Mouse (Mus musculus) mesoderm, embryonic 11.5 days (tissue): ENCODE data around the gene Sorbs1.

Experiments used
- DNase-seq: peaks from one replicate; pipeline ENCODE4 v3.0.0-alpha.2; 2012; ENCODE audit warnings: low read depth, low spot score

The Sorbs1 gene

GRCm38 (mm10) chr19:40376566-40377281 is 136.9 kb downstream of the Sorbs1 start:
- DNase-seq, result no peak

DNA sequence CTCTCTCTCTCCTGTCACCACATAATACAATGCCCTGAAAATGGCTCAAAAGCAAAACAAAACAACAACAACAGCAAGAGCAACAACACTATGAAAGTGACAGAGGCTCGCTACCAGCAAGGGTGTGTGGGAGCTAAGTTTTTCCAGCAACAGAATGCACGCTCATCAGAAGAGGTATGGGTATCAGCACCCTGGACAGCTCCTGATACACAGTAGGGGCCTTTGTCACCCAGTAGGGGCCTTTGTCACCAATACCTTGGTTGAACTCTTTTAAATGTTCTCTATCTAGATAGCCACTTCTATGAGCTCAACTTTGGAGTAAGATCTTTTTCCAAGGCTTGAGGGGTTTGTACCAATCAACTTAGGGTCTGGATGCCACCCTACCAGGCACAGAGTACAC is 138.9 kb downstream of the Sorbs1 start:
- DNase-seq, result no peak

- no peak for DNase-seq
Measured at GRCm38 (mm10) chr19:40372679-40373078, 140.9 kb downstream of the Sorbs1 start.

DNA sequence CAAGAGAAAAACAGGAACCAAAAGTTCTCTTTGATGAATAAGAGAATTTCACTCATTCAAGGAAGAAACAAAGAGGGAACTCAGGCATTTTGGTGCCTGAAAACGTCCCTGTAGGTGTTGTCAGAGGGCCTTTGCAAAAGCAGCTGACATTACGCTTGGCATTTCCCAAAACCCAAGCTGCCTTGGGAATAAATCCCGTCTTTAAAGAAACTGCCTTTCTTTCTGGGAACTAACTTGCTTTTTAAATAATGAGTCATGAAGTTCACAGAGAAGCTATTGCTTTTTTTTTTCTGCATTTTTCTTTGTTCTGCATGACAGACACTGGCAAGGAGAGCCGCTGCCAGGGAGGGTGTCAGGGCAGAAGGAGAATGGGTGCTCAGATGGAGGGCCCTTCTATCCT is 141.7 kb downstream of the Sorbs1 start:
- no peak for DNase-seq

- no peak for DNase-seq
Measured at GRCm38 (mm10) chr19:40369852-40370811, 143.4 kb downstream of the Sorbs1 start.

DNA sequence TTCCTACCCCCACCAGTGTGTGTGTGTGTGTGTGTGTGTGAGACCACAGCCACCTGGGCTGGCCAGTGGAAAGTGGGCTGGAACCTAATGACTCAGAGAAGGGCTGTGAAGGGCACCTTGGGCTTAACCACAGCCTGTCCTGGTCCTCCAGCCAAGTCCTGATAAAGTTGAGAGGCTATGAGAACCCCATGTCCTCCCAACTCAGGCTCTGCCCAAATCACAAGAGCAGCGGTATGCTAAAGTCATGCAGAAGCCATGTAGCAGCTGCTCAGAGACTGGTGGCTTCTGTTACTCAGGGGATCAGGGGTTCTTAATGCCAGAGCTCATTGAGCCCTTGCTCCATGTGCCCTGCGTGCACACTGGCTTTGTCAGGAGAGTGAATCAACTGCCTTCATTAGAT is 145.1 kb downstream of the Sorbs1 start:
- no peak for DNase-seq

DNA sequence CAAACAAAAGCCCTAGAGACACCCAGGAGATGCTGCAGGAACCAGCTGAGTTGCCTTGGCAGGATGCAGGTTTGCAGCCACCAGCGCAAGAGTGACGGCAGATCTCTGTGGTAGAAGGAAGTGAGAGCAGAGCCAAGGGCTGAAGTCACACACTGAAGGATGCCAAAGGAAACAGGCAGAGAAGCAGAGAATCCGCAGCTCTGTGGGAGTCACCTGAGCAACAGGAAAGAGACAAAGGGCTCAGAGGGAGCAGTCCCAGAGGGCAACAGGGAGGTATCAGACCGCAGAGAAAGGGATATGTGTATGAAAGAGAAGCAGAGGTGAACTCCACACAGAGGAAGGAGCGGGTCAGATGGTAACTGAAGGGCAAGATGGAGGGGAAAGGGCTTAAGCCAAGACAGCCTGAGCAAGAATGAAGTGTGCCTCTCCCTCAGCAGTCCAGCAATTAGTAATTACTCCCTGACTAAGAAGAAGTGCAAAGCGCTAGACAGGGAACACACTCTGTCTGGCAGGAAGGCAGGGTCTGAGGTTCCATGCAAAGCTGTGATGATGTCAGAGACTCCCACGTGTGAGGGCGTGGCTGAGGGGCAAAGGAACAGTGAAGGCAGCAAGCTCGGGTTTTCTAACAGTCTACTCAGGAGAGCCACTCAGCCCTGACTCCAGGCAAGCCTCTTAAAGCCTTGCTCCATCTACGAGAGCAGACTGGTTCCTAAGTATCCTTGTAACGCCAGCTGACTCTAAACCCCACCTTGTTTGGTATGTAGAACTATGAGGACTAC is 147.2 kb downstream of the Sorbs1 start:
- peak; percentile 51 for DNase-seq

DNA sequence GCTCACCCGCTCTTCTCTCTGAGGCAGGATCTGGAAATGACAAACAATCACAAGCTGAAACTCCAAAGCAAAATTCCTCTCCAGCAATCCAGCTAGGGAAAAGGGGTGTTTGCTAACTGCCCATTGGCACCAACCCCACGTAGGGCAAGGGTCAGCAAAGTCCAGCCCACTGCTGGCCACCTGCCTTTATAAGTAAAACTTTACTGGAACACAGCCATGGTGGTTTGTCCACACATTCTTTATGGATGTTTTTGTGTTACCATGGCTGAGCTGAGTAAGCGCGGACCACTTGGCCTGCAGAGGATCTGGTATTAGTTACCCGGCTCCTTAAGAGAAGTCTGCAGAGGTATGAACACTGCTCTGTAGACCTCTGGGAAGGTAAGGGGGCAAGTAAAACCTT is 148.4 kb downstream of the Sorbs1 start:
- DNase-seq, result no peak

- no peak for DNase-seq
Measured at GRCm38 (mm10) chr19:40363447-40363846, 150.1 kb downstream of the Sorbs1 start.

- DNase-seq, result no peak
Measured at GRCm38 (mm10) chr19:40362203-40362865, 151.2 kb downstream of the Sorbs1 start.

GRCm38 (mm10) chr19:40359712-40360394 is 153.7 kb downstream of the Sorbs1 start:
- DNase-seq, result no peak

- DNase-seq, result no peak
Measured at GRCm38 (mm10) chr19:40356536-40357522, 156.8 kb downstream of the Sorbs1 start.

DNA sequence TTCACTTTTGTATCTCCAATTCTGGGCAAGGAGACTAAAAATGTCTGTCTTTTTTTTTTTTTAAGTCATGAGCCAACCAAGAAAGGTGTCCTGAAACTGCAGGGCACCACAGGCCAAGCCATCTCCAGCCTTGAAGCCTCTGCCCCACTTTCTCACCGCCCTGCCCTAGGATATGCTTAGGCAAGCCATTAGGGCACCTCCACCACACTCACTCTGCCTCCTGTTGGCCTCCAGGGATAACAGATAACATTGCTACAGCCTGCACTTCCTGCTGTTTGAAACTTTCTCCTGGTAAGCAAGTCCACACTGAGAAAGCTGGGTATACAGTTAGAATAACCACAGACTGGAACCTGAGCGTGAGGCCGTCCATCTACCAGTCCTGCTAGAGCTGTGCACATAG is 158.5 kb downstream of the Sorbs1 start:
- DNase-seq, result no peak

- no peak for DNase-seq
Measured at GRCm38 (mm10) chr19:40352006-40352405, 161.6 kb downstream of the Sorbs1 start.

DNA sequence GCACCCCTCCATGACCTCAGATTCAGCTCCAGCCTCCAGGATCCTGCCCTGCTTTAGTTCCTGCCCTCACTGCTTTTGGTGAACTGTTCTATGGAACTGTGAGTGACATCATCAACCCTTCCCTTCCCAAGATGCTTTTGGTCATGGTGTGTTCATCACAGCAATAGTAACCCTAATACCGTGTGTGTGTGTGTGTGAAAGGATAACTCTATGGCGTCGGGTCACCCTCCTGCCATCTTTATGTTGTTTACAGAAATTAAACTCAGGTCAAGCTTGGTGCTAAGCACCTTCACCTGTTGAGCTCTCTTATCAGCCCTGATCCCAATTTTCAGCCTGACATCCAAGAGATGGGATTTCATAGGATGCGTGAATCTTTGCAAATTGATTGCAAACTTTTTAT is 162.7 kb downstream of the Sorbs1 start:
- no peak for DNase-seq

GRCm38 (mm10) chr19:40349713-40350671 is 163.6 kb downstream of the Sorbs1 start:
- no peak for DNase-seq

GRCm38 (mm10) chr19:40349281-40349680 is 164.3 kb downstream of the Sorbs1 start:
- DNase-seq, result no peak

- DNase-seq, result no peak
Measured at GRCm38 (mm10) chr19:40348652-40349051, 164.9 kb downstream of the Sorbs1 start.
